Mouse (Mus musculus) midbrain, embryonic 16.5 days (tissue): ENCODE data around the gene Ebf3. TPM values are rescaled to one million over a fixed set of nuclear protein-coding genes. Genes with fewer than 3 reads are reported as not detected.

Experiments
- ATAC-seq: fragments of 200-750 bp; cut with Nextera tagmentation; 2 replicates; pipeline ENCODE4 v1.8.0; 2017; ENCODE audit warnings: moderate TSS enrichment
- H3K27ac ChIP-seq: fragments of 300-500 bp; sonication (generic); 2 replicates; pipeline ENCODE4 v1.5.1; 2014; ENCODE audit warnings: mild to moderate bottlenecking, low read length, mixed read lengths
- H3K27me3 ChIP-seq: fragments of 300-500 bp; sonication (generic); 2 replicates; pipeline ENCODE4 v1.6.1; 2014; ENCODE audit warnings: low read depth, low read length, mixed read lengths; ENCODE audit not compliant: control insufficient read depth, insufficient read depth
- H3K36me3 ChIP-seq: fragments of 300-500 bp; sonication (generic); 2 replicates; pipeline ENCODE4 v1.6.1; 2014; ENCODE audit warnings: mild to moderate bottlenecking, low read length, moderate library complexity, mixed read lengths; ENCODE audit not compliant: control insufficient read depth, insufficient read depth
- H3K4me1 ChIP-seq: fragments of 300-500 bp; sonication (generic); 2 replicates; pipeline ENCODE4 v1.6.1; 2014; ENCODE audit warnings: mild to moderate bottlenecking, low read length, mixed read lengths; ENCODE audit not compliant: control insufficient read depth, insufficient read depth
- H3K4me2 ChIP-seq: fragments of 300-500 bp; sonication (generic); 2 replicates; pipeline ENCODE4 v1.6.1; 2014; ENCODE audit warnings: mild to moderate bottlenecking, low read length, mixed read lengths
- H3K4me3 ChIP-seq: fragments of 300-500 bp; sonication (generic); 2 replicates; pipeline ENCODE4 v1.5.1; 2014; ENCODE audit warnings: low read depth, mild to moderate bottlenecking, low read length, moderate library complexity, mixed read lengths
- H3K9ac ChIP-seq: fragments of 300-500 bp; sonication (generic); 2 replicates; pipeline ENCODE4 v1.6.1; 2014; ENCODE audit warnings: low read depth, low read length, mixed read lengths
- H3K9me3 ChIP-seq: fragments of 300-500 bp; sonication (generic); replicated peaks from 2 replicates; pipeline ENCODE4 v1.6.1; 2014; ENCODE audit warnings: mild to moderate bottlenecking, low read length, mixed read lengths; ENCODE audit not compliant: control insufficient read depth, poor library complexity, severe bottlenecking
- WGBS: fragments of 180-500 bp; shearing (Covaris S2); extraction: QIAGEN DNeasy Blood & Tissue Kit; methylation state at CpG from one replicate; pipeline ENCODE4 v1.1.7; 2014; 5-methylcytosine and 5-hydroxymethylcytosine counted together
- polyA plus RNA-seq: library from polyadenylated mRNA; unstranded; fragments of >200 nt; fragmentation: Nextera tagmentation; extraction: Ambion mirVana; gene quantifications from 2 replicates; pipeline ENCODE4 v1.2.1, GENCODE M21; 2015

Ebf3 gene
- polyA plus RNA-seq, 1 experiment from 2014 or later = 8.8 TPM

DNA sequence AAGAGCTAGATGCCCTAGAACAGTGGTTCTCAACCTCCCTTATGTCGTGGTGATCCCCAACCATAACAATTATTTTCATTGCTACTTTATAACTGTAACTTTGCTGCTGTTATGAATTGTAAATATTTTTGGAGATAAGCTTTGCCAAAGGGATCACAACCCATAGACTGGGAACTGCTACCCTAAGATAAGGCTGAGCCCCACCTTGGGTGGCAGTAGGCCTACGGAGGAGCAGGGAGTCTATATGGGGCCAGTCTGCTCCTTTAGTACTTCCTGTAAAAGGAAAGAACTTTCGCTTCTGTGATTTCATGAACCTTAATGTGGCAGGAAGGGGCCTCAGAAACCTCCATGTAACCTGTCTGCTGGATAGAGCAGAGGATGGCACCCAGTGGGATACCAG lies 90.4 kb downstream of the Ebf3 start:
- Histone ChIP-seq H3K9ac (no peak overlapping the region), H3K4me1 (peaks cover 31% of the 10 kb centered on the region), H3K4me2 (no peak overlapping the region), H3K4me3 (no peak overlapping the region), H3K9me3 (no peaks in the 10 kb centered on the region), H3K27ac (no peak overlapping the region), H3K27me3 (no peaks in the 10 kb centered on the region), H3K36me3 (no peaks in the 10 kb centered on the region)
- no peak for ATAC-seq
- 95% methylated on average over 3 of the region's 3 CpGs for WGBS

DNA sequence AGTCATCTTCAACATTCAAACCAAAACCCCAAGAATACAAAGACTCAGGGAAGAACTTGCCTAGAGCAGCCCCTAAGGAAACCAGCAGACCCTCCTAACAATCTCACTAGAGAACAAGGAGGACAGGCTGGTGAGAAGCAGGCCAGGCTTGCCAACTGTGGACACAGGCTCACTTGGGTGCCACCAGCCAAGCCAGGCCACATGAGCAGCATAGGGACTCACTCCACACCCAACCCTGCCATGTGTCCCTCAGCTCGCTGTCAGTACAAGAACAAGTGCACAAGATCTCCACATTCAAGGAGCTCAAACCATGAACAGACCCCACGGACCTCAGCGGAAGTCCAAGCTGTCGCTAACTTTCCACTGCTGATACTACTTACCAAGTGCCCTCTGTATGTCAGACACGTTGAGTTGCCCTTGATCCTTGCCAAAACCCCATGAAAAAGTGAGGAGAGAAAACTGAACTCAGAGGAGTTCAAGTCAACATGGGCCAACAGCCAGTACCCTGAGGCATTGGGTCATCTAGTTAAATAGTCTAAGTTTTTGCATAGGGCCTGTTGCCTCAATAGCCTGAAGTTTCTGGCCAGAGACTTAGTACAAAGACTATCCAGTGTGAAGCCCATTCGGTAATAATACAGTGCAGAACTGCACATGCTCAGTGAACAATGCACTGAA lies 91.3 kb downstream of the Ebf3 start:
- Histone ChIP-seq H3K27me3 (no peaks in the 10 kb centered on the region), H3K27ac (no peak overlapping the region), H3K9me3 (no peaks in the 10 kb centered on the region), H3K4me2 (no peak overlapping the region), H3K4me1 (peaks cover 23% of the 10 kb centered on the region), H3K9ac (no peak overlapping the region), H3K36me3 (no peaks in the 10 kb centered on the region), H3K4me3 (no peak overlapping the region)
- ATAC-seq = no peak
- WGBS = 91% methylated on average over 6 of the region's 6 CpGs

GRCm38 (mm10) chr7:137221599-137221998 lies 92.6 kb downstream of the Ebf3 start:
- 0 out of 2 replicates have a peak overlapping the region, but pooled peaks have one; percentile 30 for H3K27ac ChIP-seq
- H3K27me3 ChIP-seq = no peaks in the 10 kb centered on the region
- H3K4me1 ChIP-seq = peaks cover 9% of the 10 kb centered on the region
- H3K4me2 ChIP-seq = no peak overlapping the region
- H3K4me3 ChIP-seq = no peak overlapping the region
- 24% methylated on average over 6 of the region's 6 CpGs for WGBS
- peak; percentile 46; the same call in 1 of the 2 replicates for ATAC-seq
- H3K36me3 ChIP-seq = no peaks in the 10 kb centered on the region
- 0 out of 2 replicates have a peak overlapping the region, but pooled peaks have one; percentile 15 for H3K9ac ChIP-seq
- H3K9me3 ChIP-seq = no peaks in the 10 kb centered on the region

- 85% methylated on average over 4 of the region's 4 CpGs for WGBS
- Histone ChIP-seq H3K9ac (no peak overlapping the region), H3K27me3 (no peaks in the 10 kb centered on the region), H3K4me3 (no peak overlapping the region), H3K27ac (no peak overlapping the region), H3K4me2 (no peak overlapping the region), H3K36me3 (no peaks in the 10 kb centered on the region), H3K9me3 (no peaks in the 10 kb centered on the region), H3K4me1 (peaks cover 6% of the 10 kb centered on the region; the same call in 1 of the 2 replicates)
- ATAC-seq = no peak
Measured at GRCm38 (mm10) chr7:137220436-137220835, 93.8 kb downstream of the Ebf3 start.

DNA sequence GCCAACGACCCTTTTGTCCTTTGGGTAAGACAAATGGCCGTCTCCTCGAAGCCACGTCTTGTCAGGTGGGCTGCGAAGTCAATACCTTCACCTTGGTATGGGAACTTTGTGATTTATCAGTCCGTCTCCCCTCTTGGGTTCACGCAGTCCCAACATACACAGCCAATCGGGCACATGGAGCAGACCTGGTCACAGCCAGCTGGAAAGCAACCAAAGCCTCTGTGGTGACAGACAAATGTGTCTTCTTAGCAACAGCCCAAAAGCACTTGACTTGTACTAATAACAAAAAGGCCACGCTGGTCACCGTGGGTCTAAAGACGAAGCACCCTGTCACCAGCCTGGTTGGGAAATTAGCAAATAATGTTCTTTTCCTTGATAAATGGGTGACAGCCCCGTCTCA lies 95.5 kb downstream of the Ebf3 start:
- no peaks in the 10 kb centered on the region for H3K27me3 ChIP-seq
- H3K9me3 ChIP-seq = no peaks in the 10 kb centered on the region
- no peak overlapping the region for H3K4me2 ChIP-seq
- no peak overlapping the region for H3K4me3 ChIP-seq
- H3K9ac ChIP-seq = no peak overlapping the region
- H3K36me3 ChIP-seq = no peaks in the 10 kb centered on the region
- WGBS = 91% methylated on average over 12 of the region's 12 CpGs
- H3K27ac ChIP-seq = no peak overlapping the region
- ATAC-seq = no peak
- H3K4me1 ChIP-seq = peaks cover 6% of the 10 kb centered on the region; the same call in 1 of the 2 replicates

DNA sequence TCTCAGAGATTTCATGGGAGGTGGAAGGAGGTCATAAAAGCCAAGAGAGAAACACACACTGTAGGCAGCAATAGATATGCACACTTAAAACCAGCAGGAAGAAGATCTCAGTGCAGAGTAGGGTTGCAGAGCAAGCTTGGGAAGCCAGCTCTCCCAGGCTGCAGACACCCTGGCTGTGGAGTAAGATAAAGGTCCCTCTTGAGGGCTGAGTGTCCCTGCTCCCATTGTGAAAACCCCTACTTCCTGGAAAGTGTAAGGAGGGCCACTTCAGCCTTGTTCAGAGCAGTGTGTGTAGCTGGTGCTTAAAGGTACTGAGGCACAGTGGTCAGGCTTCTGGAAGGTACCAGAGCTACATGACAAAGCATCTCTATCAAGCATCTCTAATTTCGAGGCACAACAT lies 100.8 kb downstream of the Ebf3 start:
- Histone ChIP-seq H3K27me3 (no peaks in the 10 kb centered on the region), H3K36me3 (no peaks in the 10 kb centered on the region), H3K4me2 (no peak overlapping the region), H3K9ac (no peak overlapping the region), H3K4me1 (peaks cover 7% of the 10 kb centered on the region; the same call in 1 of the 2 replicates), H3K27ac (0 out of 2 replicates have a peak overlapping the region, but pooled peaks have one; percentile 17), H3K4me3 (no peak overlapping the region), H3K9me3 (no peaks in the 10 kb centered on the region)
- 75% methylated on average over 1 of the region's 1 CpGs for WGBS
- no peak for ATAC-seq

- 66% methylated on average over 4 of the region's 4 CpGs for WGBS
- Histone ChIP-seq H3K4me3 (no peak overlapping the region), H3K27me3 (no peaks in the 10 kb centered on the region), H3K27ac (no peak overlapping the region), H3K4me2 (no peak overlapping the region), H3K36me3 (no peaks in the 10 kb centered on the region), H3K9ac (no peak overlapping the region), H3K4me1 (peaks cover 14% of the 10 kb centered on the region; the same call in 1 of the 2 replicates), H3K9me3 (no peaks in the 10 kb centered on the region)
- no peak for ATAC-seq
Measured at GRCm38 (mm10) chr7:137211332-137211731, 102.9 kb downstream of the Ebf3 start.

GRCm38 (mm10) chr7:137209688-137210345 lies 104.4 kb downstream of the Ebf3 start:
- 23% methylated on average over 15 of the region's 15 CpGs for WGBS
- no peak overlapping the region for H3K9ac ChIP-seq
- no peaks in the 10 kb centered on the region for H3K36me3 ChIP-seq
- no peaks in the 10 kb centered on the region for H3K9me3 ChIP-seq
- H3K4me2 ChIP-seq = no peak overlapping the region
- H3K4me1 ChIP-seq = peaks cover 18% of the 10 kb centered on the region; the same call in 1 of the 2 replicates
- H3K4me3 ChIP-seq = no peak overlapping the region
- no peaks in the 10 kb centered on the region for H3K27me3 ChIP-seq
- no peak; the same call in 1 of the 2 replicates for ATAC-seq
- H3K27ac ChIP-seq = no peak overlapping the region

GRCm38 (mm10) chr7:137208556-137208955 lies 105.7 kb downstream of the Ebf3 start:
- Histone ChIP-seq H3K27me3 (no peaks in the 10 kb centered on the region), H3K9ac (no peak overlapping the region), H3K27ac (no peak overlapping the region), H3K4me3 (no peak overlapping the region), H3K9me3 (no peaks in the 10 kb centered on the region), H3K4me2 (no peak overlapping the region), H3K36me3 (no peaks in the 10 kb centered on the region), H3K4me1 (peaks cover 29% of the 10 kb centered on the region)
- ATAC-seq = no peak
- 66% methylated on average over 5 of the region's 5 CpGs for WGBS
